19 mouse cellular contexts compared by ENCODE assay signal in the genomic region with DNA sequence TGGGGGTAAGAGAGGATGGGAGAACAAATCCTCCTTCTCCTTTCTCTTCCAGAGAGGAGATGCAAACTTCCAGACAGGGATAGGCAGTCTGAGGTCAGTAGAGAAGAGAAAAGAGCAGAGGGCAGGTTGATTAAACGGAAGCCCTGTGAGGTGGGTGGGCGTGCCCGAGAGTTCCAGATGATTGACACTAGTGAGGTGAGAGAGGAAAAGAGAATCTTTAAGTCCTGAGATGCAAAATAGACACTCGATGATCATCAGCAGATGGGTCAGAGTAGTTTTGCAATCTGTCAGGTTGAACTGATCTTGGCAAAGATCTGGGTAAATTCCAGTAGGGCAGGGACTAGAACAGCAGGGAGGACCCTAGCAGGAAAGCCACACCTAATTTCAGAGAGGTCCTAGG. TPM values are rescaled to one million over a fixed set of nuclear protein-coding genes. Genes with fewer than 3 reads are reported as not detected.
DNase-seq lines count a peak whose midpoint lies in the region; ATAC-seq and TF ChIP-seq lines count a peak whose summit lies in the region.
"Had no signal": no experiment of that assay in that cellular context is flagged by ENCODE, and none has a peak within 500 bp of the region (broad histone marks: within the 10 kb centered on the region; RNA-seq: fewer than 3 reads in every experiment).

No protein-coding gene starts in this region.

- no peak overlapping the region for H3K4me3 ChIP-seq in liver, postnatal 0 days (ENCODE audit: low read depth, low read length)
- H3K4me3 ChIP-seq in liver, embryonic 11.5 days (ENCODE audit: low read depth, low read length) = no peak overlapping the region
- H3K4me3 ChIP-seq: embryonic facial prominence, embryonic 12.5 days; forebrain, embryonic 13.5 days; heart, embryonic 12.5 days; hindbrain, embryonic 10.5 days; hindbrain, embryonic 15.5 days had no signal

- 45% methylated on average over 4 of the region's 4 CpGs for WGBS in liver, postnatal 0 days (ENCODE audit: insufficient replicate concordance)
- 72% methylated on average over 4 of the region's 4 CpGs for WGBS in liver, embryonic 11.5 days

- H3K9ac ChIP-seq in liver, postnatal 0 days (replicated peaks) = no peak overlapping the region
- no peak overlapping the region for H3K9ac ChIP-seq in liver, embryonic 11.5 days (ENCODE audit: low read depth, low read length)
- H3K9ac ChIP-seq: embryonic facial prominence, embryonic 12.5 days; forebrain, embryonic 13.5 days; forebrain, postnatal 0 days; heart, embryonic 12.5 days; hindbrain, embryonic 15.5 days had no signal

- H3K4me1 ChIP-seq in liver, postnatal 0 days (ENCODE audit: insufficient read depth) = peaks cover 15% of the 10 kb centered on the region
- no peaks in the 10 kb centered on the region for H3K4me1 ChIP-seq in liver, embryonic 11.5 days (replicated peaks; ENCODE audit: control insufficient read depth, insufficient read depth, low read length)
- H3K4me1 ChIP-seq: embryonic facial prominence, embryonic 12.5 days; forebrain, embryonic 13.5 days; heart, embryonic 12.5 days; hindbrain, embryonic 10.5 days; hindbrain, embryonic 15.5 days had no signal

- H3K9me3 ChIP-seq in liver, postnatal 0 days (ENCODE audit: low read length) = no peaks in the 10 kb centered on the region
- no peaks in the 10 kb centered on the region for H3K9me3 ChIP-seq in liver, embryonic 11.5 days (ENCODE audit: control insufficient read depth, low read length)
- H3K9me3 ChIP-seq: embryonic facial prominence, embryonic 12.5 days; forebrain, embryonic 13.5 days; heart, embryonic 12.5 days; hindbrain, embryonic 10.5 days; hindbrain, embryonic 15.5 days had no signal

- DNase-seq in liver, postnatal 0 days = peak; percentile 10
- DNase-seq in liver, embryonic 11.5 days (ENCODE audit: low spot score) = no peak
- DNase-seq in CD4-positive, CD25-positive, alpha-beta regulatory T cell, adult 2 months (ENCODE audit: low read depth, low spot score) = peak; percentile 56
- DNase-seq in induced T-regulatory cell, adult 2 months (ENCODE audit: low read depth) = peak; percentile 70
- peak; percentile 63 for DNase-seq in splenic B cell, adult 2 months (ENCODE audit: low read depth, low spot score)
- DNase-seq: adrenal gland, postnatal 14 days; cerebellum, adult 11-12 months; cerebellum, adult 9-10 months; cerebellum, postnatal 25 days; forebrain, postnatal 0 days; gastrocnemius, postnatal 14 days had no signal

- H3K27me3 ChIP-seq in liver, postnatal 0 days (ENCODE audit: insufficient read depth, low read length) = no peaks in the 10 kb centered on the region
- H3K27me3 ChIP-seq in liver, embryonic 11.5 days (replicated peaks; ENCODE audit: control insufficient read depth, insufficient read depth, low read length) = no peaks in the 10 kb centered on the region
- H3K27me3 ChIP-seq in splenic B cell, adult 2 months (ENCODE audit: control insufficient read depth, insufficient read depth, low read length, poor library complexity, severe bottlenecking) = no peaks in the 10 kb centered on the region
- H3K27me3 ChIP-seq: embryonic facial prominence, embryonic 12.5 days; forebrain, embryonic 13.5 days; heart, embryonic 12.5 days; hindbrain, embryonic 15.5 days had no signal

- H3K27ac ChIP-seq in liver, postnatal 0 days (ENCODE audit: low read depth) = no peak overlapping the region
- no peak overlapping the region for H3K27ac ChIP-seq in liver, embryonic 11.5 days (ENCODE audit: low read depth, low read length)
- H3K27ac ChIP-seq: embryonic facial prominence, embryonic 12.5 days; forebrain, embryonic 13.5 days; hindbrain, embryonic 10.5 days; hindbrain, embryonic 15.5 days had no signal

- no peaks in the 10 kb centered on the region for H3K36me3 ChIP-seq in liver, postnatal 0 days (replicated peaks; ENCODE audit: insufficient read depth, low read length)
- H3K36me3 ChIP-seq in liver, embryonic 11.5 days (ENCODE audit: control insufficient read depth, insufficient read depth, low read length) = no peaks in the 10 kb centered on the region
- H3K36me3 ChIP-seq in splenic B cell, adult 2 months (ENCODE audit: control insufficient read depth, insufficient read depth, low read length, poor library complexity, severe bottlenecking) = peaks cover 4% of the 10 kb centered on the region; the same call in 1 of the 2 replicates
- H3K36me3 ChIP-seq: embryonic facial prominence, embryonic 12.5 days; heart, embryonic 12.5 days; hindbrain, embryonic 10.5 days; hindbrain, embryonic 15.5 days had no signal

- no peak overlapping the region for H3K4me2 ChIP-seq in liver, postnatal 0 days (ENCODE audit: low read depth, low read length)
- H3K4me2 ChIP-seq in liver, embryonic 11.5 days = no peak overlapping the region
- H3K4me2 ChIP-seq: embryonic facial prominence, embryonic 12.5 days; forebrain, embryonic 13.5 days; heart, embryonic 12.5 days; hindbrain, embryonic 15.5 days had no signal

- TF ChIP-seq EP300 in liver, postnatal 0 days (IDR thresholded peaks at IDR 0.05; ENCODE audit: low read depth) = no peak

- no peak for ATAC-seq in liver, postnatal 0 days
- ATAC-seq in liver, embryonic 11.5 days (replicated peaks; ENCODE audit: low FRiP score) = no peak
- ATAC-seq in granulocyte monocyte progenitor cell, adult 5-6 weeks (replicated peaks; ENCODE audit: poor library complexity, severe bottlenecking) = no peak
- ATAC-seq in erythroid progenitor cell, adult 5-6 weeks (replicated peaks; ENCODE audit: low FRiP score, poor library complexity, severe bottlenecking) = no peak
- ATAC-seq: forebrain, embryonic 13.5 days; forebrain, postnatal 0 days had no signal

- TF ChIP-seq CTCF in liver, postnatal 0 days (IDR thresholded peaks at IDR 0.05; ENCODE audit: low read depth) = no peak

RNA-seq across cellular contexts. Expression of gene Gimap9, which starts 11.2 kb away (rescaled TPM):
- polyA plus RNA-seq in liver, postnatal 0 days (2015; fragmentation: Nextera tagmentation; extraction: Ambion mirVana) = 10.2 and 10.9 TPM in 2 replicates
- 14.5 and 17.9 TPM in 2 replicates for polyA plus RNA-seq in liver, embryonic 11.5 days (2014; fragmentation: Nextera tagmentation; extraction: Ambion mirVana)
- total RNA-seq in granulocyte monocyte progenitor cell, adult 5-6 weeks (2014; fragmentation: Nextera tagmentation) = 8.3 and 10.3 TPM in 2 replicates
- total RNA-seq in granulocyte monocyte progenitor cell, adult 5-6 weeks (2017) = 9.4 and 16.1 TPM in 2 replicates
- 5.4 and 14.4 TPM in 2 replicates for total RNA-seq in erythroid progenitor cell, adult 5-6 weeks (2015; ENCODE audit: low replicate concordance)
- 5.7 and 9.0 TPM in 2 replicates for total RNA-seq in erythroid progenitor cell, adult 5-6 weeks (2017; ENCODE audit: low replicate concordance)

RNA-seq across cellular contexts. Expression of gene Gimap8, which starts 17.7 kb away (rescaled TPM):
- 1.1 TPM in 2 replicates for polyA plus RNA-seq in liver, postnatal 0 days (2015; fragmentation: Nextera tagmentation; extraction: Ambion mirVana)
- polyA plus RNA-seq in liver, embryonic 11.5 days (2014; fragmentation: Nextera tagmentation; extraction: Ambion mirVana) = 0.32 and 1.1 TPM in 2 replicates
- total RNA-seq in granulocyte monocyte progenitor cell, adult 5-6 weeks (2014; fragmentation: Nextera tagmentation) = not detected in 2 replicates
- total RNA-seq in granulocyte monocyte progenitor cell, adult 5-6 weeks (2017) = 0.34 and 0.72 TPM in 2 replicates
- 1.8 and 7.5 TPM in 2 replicates for total RNA-seq in erythroid progenitor cell, adult 5-6 weeks (2015; ENCODE audit: low replicate concordance)
- total RNA-seq in erythroid progenitor cell, adult 5-6 weeks (2017; ENCODE audit: low replicate concordance) = 1.8 and 6.7 TPM in 2 replicates
- total RNA-seq: MEL had no signal

RNA-seq across cellular contexts. Expression of gene Gimap4, which starts 19.6 kb away (rescaled TPM):
- polyA plus RNA-seq in liver, postnatal 0 days (2015; fragmentation: Nextera tagmentation; extraction: Ambion mirVana) = 13.5 and 14.5 TPM in 2 replicates
- polyA plus RNA-seq in liver, embryonic 11.5 days (2014; fragmentation: Nextera tagmentation; extraction: Ambion mirVana) = 21.8 and 23.5 TPM in 2 replicates
- not detected in 2 replicates for total RNA-seq in granulocyte monocyte progenitor cell, adult 5-6 weeks (2014; fragmentation: Nextera tagmentation)
- 0.60 and 1.3 TPM in 2 replicates for total RNA-seq in granulocyte monocyte progenitor cell, adult 5-6 weeks (2017)
- total RNA-seq in erythroid progenitor cell, adult 5-6 weeks (2015; ENCODE audit: low replicate concordance) = 13.7 and 46.5 TPM in 2 replicates
- 26.5 and 34.1 TPM in 2 replicates for total RNA-seq in erythroid progenitor cell, adult 5-6 weeks (2017; ENCODE audit: low replicate concordance)

RNA-seq across cellular contexts. Expression of gene AI854703, which starts 38.2 kb away (rescaled TPM):
- 0.16 and 0.20 TPM in 2 replicates for polyA plus RNA-seq in liver, postnatal 0 days (2015; fragmentation: Nextera tagmentation; extraction: Ambion mirVana)
- polyA plus RNA-seq in liver, embryonic 11.5 days (2014; fragmentation: Nextera tagmentation; extraction: Ambion mirVana) = 0.40 and 0.45 TPM in 2 replicates
- 1.3 TPM in 1 of 2 replicates, not detected in the other for total RNA-seq in granulocyte monocyte progenitor cell, adult 5-6 weeks (2014; fragmentation: Nextera tagmentation)
- 0.05 and 0.13 TPM in 2 replicates for total RNA-seq in granulocyte monocyte progenitor cell, adult 5-6 weeks (2017)
- not detected in 2 replicates for total RNA-seq in erythroid progenitor cell, adult 5-6 weeks (2015; ENCODE audit: low replicate concordance)
- not detected in 2 replicates for total RNA-seq in erythroid progenitor cell, adult 5-6 weeks (2017; ENCODE audit: low replicate concordance)
- total RNA-seq: MEL had no signal

RNA-seq across cellular contexts. Expression of gene Gimap6, which starts 43.3 kb away (rescaled TPM):
- 12.2 and 12.5 TPM in 2 replicates for polyA plus RNA-seq in liver, postnatal 0 days (2015; fragmentation: Nextera tagmentation; extraction: Ambion mirVana)
- 18.0 and 18.6 TPM in 2 replicates for polyA plus RNA-seq in liver, embryonic 11.5 days (2014; fragmentation: Nextera tagmentation; extraction: Ambion mirVana)
- total RNA-seq in granulocyte monocyte progenitor cell, adult 5-6 weeks (2014; fragmentation: Nextera tagmentation) = 0.58 and 1.4 TPM in 2 replicates
- 4.1 and 6.3 TPM in 2 replicates for total RNA-seq in granulocyte monocyte progenitor cell, adult 5-6 weeks (2017)
- total RNA-seq in erythroid progenitor cell, adult 5-6 weeks (2015; ENCODE audit: low replicate concordance) = 11.2 and 30.2 TPM in 2 replicates
- total RNA-seq in erythroid progenitor cell, adult 5-6 weeks (2017; ENCODE audit: low replicate concordance) = 17.7 and 25.0 TPM in 2 replicates
- total RNA-seq: MEL had no signal

Comparison
In these comparisons a context has a peak if more than half of its experiments do, and no peak if none do; other contexts are left out.
1. RNA of gene Gimap4, which starts 19.6 kb away (total RNA-seq): 13.7 to 46.5 TPM in erythroid progenitor cell, adult 5-6 weeks; 0.60 to 1.3 TPM in granulocyte monocyte progenitor cell, adult 5-6 weeks; every median in the first group is over 4 times any median in the second.